Mouse (Mus musculus) limb, embryonic 12.5 days (tissue): ENCODE results near the gene Klhl36. TPM values are rescaled to one million over a fixed set of nuclear protein-coding genes. Genes with fewer than 3 reads are reported as not detected.

Experiments used
- ATAC-seq: fragments of 200-750 bp; cut with Nextera tagmentation; 2 replicates; pipeline ENCODE4 v1.8.0; 2017; ENCODE audit warnings: low read depth, moderate TSS enrichment; ENCODE audit not compliant: insufficient number of reproducible peaks, insufficient read depth, low FRiP score, low TSS enrichment
- H3K27ac ChIP-seq: fragments of 300-500 bp; sonication (generic); 2 replicates; pipeline ENCODE4 v1.5.1; 2016; ENCODE audit warnings: mild to moderate bottlenecking, moderate library complexity
- H3K27me3 ChIP-seq: fragments of 300-500 bp; sonication (generic); 2 replicates; pipeline ENCODE4 v1.6.1; 2016; ENCODE audit warnings: mild to moderate bottlenecking, moderate library complexity
- H3K36me3 ChIP-seq: fragments of 300-500 bp; sonication (generic); 2 replicates; pipeline ENCODE4 v1.6.1; 2016; ENCODE audit warnings: mild to moderate bottlenecking, moderate library complexity
- H3K4me1 ChIP-seq: fragments of 300-500 bp; sonication (generic); replicated peaks from 2 replicates; pipeline ENCODE4 v1.6.1; 2016
- H3K4me2 ChIP-seq: fragments of 300-500 bp; sonication (generic); 2 replicates; pipeline ENCODE4 v1.6.1; 2016; ENCODE audit warnings: mild to moderate bottlenecking, moderate library complexity
- H3K4me3 ChIP-seq: fragments of 300-500 bp; sonication (generic); replicated peaks from 2 replicates; pipeline ENCODE4 v1.5.1; 2016; ENCODE audit warnings: mild to moderate bottlenecking
- H3K9ac ChIP-seq: fragments of 300-500 bp; sonication (generic); replicated peaks from 2 replicates; pipeline ENCODE4 v1.6.1; 2016; ENCODE audit warnings: mild to moderate bottlenecking, moderate library complexity
- H3K9me3 ChIP-seq: fragments of 300-500 bp; sonication (generic); 2 replicates; pipeline ENCODE4 v1.6.1; 2016; ENCODE audit warnings: mild to moderate bottlenecking, moderate library complexity
- WGBS: fragments of 180-500 bp; shearing (Covaris S2); methylation state at CpG from one replicate; pipeline ENCODE4 v1.1.7; 2016; 5-methylcytosine and 5-hydroxymethylcytosine counted together
- polyA plus RNA-seq: library from polyadenylated mRNA; unstranded; fragments of >200 nt; fragmentation: Nextera tagmentation; extraction: Ambion mirVana; gene quantifications from 2 replicates; pipeline ENCODE4 v1.2.1, GENCODE M21; 2016

Klhl36 gene
- polyA plus RNA-seq, 1 experiment from 2014 or later = 8.4 TPM

- Histone ChIP-seq H3K4me1 (peaks cover 46% of the 10 kb centered on the region), H3K27ac (no peak overlapping the region), H3K27me3 (no peaks in the 10 kb centered on the region), H3K4me2 (no peak overlapping the region), H3K9me3 (no peaks in the 10 kb centered on the region), H3K4me3 (no peak overlapping the region), H3K36me3 (peaks cover 9% of the 10 kb centered on the region; the same call in 1 of the 2 replicates), H3K9ac (no peak overlapping the region)
- 75% methylated on average over 5 of the region's 5 CpGs for WGBS
- no peak for ATAC-seq
Observed at GRCm38 (mm10) chr8:119826982-119827381, 35.1 kb upstream of the Klhl36 start.

DNA sequence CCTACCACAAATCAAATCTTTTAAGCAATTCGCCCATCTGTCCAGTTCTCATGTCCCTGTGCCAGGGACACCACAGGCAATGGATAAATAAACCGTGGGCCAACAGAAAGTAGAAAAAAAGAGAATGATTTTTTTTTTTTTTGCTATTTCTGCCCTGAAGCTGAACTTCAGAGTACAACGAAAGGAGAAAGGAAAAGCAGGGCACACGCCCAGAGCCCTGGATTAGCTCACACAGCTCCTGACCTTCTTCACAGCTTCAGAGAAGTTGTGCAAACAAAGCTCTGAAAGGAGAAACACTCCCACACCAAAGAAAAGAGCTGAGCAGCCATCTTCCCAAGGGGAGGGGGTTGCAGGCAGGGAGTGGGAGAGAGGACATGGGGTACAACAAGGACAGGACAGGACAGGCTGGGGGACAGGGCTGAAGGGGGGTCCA lies 34.3 kb upstream of the Klhl36 start:
- Histone ChIP-seq H3K27me3 (no peaks in the 10 kb centered on the region), H3K9ac (peak overlapping the region; percentile 18; the same call in 1 of the 2 replicates), H3K4me1 (peaks cover 53% of the 10 kb centered on the region), H3K27ac (no peak overlapping the region), H3K4me2 (no peak overlapping the region), H3K36me3 (0 out of 2 replicates have a peak, but pooled peaks cover 2% of the 10 kb centered on the region), H3K4me3 (no peak overlapping the region), H3K9me3 (no peaks in the 10 kb centered on the region)
- ATAC-seq = no peak
- 63% methylated on average over 4 of the region's 4 CpGs for WGBS

DNA sequence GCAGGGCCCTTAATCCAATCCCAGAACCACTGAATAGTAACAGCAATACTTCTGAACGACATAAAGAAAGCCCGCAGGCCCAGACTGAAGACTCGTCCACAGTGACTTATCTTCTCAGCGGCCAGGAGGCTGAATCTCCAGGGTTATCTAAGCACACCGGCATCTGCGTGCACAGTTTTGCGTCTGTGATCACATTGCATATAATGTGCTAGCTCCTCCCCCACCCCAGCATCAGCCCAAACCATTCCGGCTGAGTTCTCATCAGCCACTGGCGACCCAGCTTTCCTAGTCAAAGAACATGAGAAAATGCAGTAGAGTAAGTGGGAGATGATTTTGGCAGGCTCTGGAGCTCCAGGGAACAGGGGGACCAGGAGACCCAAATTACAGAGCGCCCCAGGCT lies 33.1 kb upstream of the Klhl36 start:
- H3K4me1 ChIP-seq = peaks cover 61% of the 10 kb centered on the region
- no peaks in the 10 kb centered on the region for H3K9me3 ChIP-seq
- no peak for ATAC-seq
- WGBS = 72% methylated on average over 10 of the region's 10 CpGs
- no peaks in the 10 kb centered on the region for H3K27me3 ChIP-seq
- no peak overlapping the region for H3K4me3 ChIP-seq
- no peak overlapping the region for H3K4me2 ChIP-seq
- no peak overlapping the region for H3K9ac ChIP-seq
- H3K36me3 ChIP-seq = no peaks in the 10 kb centered on the region
- H3K27ac ChIP-seq = no peak overlapping the region

DNA sequence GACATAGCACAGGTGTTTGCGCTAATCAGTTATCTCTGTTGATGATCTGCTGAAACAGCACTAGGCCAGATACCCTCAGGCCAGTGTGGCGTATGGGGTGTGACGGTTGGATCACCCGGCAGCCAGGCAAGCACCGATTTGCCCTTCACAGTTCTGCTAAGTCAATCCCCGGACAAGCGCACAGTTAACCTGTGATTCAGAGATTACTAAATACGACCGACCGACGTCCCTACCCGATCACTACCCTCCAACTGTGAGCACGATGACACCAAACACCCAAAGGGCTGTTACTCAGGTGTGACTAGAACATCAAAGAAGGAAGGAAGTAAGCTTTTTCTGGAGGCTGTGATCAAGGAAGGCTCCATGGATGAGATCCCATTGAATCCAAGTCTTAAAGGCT lies 32.6 kb upstream of the Klhl36 start:
- 80% methylated on average over 13 of the region's 13 CpGs for WGBS
- H3K9me3 ChIP-seq = no peaks in the 10 kb centered on the region
- no peaks in the 10 kb centered on the region for H3K36me3 ChIP-seq
- no peak overlapping the region for H3K9ac ChIP-seq
- H3K27ac ChIP-seq = no peak overlapping the region
- H3K27me3 ChIP-seq = no peaks in the 10 kb centered on the region
- ATAC-seq = no peak
- no peak overlapping the region for H3K4me2 ChIP-seq
- no peak overlapping the region for H3K4me3 ChIP-seq
- peaks cover 58% of the 10 kb centered on the region for H3K4me1 ChIP-seq

- H3K27ac ChIP-seq = peak overlapping the region; percentile 41
Observed at GRCm38 (mm10) chr8:119829870-119830580, 32.0 kb upstream of the Klhl36 start.

DNA sequence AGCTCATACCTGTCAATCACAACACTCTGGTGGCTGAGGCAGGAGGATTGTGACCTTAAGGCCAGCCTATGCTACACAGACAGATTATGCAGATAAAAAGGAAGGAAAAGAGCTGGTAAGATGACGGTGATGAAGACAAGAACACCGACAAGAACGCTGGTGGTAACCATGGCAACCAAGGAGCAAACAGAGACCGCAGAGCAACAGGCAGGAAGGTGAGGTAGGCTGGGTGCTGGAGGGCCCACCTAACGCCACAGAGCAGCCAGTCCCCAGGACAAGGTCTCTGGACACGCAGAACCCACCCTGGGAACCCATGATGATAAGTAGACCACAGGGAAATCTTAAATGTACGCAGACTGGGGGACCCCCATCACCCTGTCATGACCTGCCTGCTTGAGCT lies 31.5 kb upstream of the Klhl36 start:
- whole genome bisulfite sequencing = 73% methylated on average over 7 of the region's 7 CpGs
- Histone ChIP-seq H3K9ac (no peak overlapping the region), H3K4me1 (peaks cover 53% of the 10 kb centered on the region), H3K27ac (0 out of 2 replicates have a peak overlapping the region, but pooled peaks have one; percentile 12), H3K4me2 (no peak overlapping the region), H3K9me3 (no peaks in the 10 kb centered on the region), H3K4me3 (no peak overlapping the region), H3K36me3 (0 out of 2 replicates have a peak, but pooled peaks cover 5% of the 10 kb centered on the region), H3K27me3 (no peaks in the 10 kb centered on the region)
- no peak for ATAC-seq

More at GRCm38 (mm10) chr8:119829870-119830580, 32.0 kb upstream of the Klhl36 start:
- H3K9ac ChIP-seq = no peak overlapping the region
- peaks cover 53% of the 10 kb centered on the region for H3K4me1 ChIP-seq
- no peaks in the 10 kb centered on the region for H3K9me3 ChIP-seq
- H3K4me3 ChIP-seq = no peak overlapping the region
- H3K27me3 ChIP-seq = no peaks in the 10 kb centered on the region
- 0 out of 2 replicates have a peak, but pooled peaks have one; percentile 10 for ATAC-seq
- H3K36me3 ChIP-seq = no peaks in the 10 kb centered on the region
- H3K4me2 ChIP-seq = no peak overlapping the region
- WGBS = 42% methylated on average over 16 of the region's 16 CpGs

DNA sequence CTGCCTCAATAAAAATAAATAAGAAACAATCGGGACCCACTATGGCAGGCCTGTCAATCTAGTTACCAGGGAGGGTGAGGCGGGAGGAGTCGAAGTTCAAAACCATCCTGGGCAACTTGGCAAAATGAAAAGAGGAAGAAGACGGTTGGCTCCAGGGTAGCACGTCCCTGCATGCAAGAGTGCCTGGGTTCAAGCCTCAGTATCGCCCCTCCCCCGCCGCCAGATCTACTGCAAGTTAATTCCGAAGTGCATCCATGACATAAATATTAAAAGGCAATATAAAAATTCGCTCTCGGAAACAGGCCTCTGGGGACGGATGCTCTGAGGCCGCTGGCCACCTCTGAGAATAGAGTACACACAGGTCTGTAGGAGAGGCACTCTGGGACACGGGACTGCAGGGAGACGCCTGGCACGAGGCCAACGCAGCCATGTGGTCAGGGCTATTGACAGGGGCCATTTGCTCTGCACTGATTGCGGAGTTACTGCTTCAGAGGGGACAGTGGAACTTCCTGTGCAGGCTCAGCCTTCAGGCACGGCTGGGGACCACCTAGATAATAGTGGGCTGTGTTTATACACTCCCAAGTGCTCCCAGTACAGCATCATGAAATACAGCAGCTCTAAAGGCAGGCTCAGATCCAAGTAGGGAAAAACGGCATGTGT lies 30.6 kb upstream of the Klhl36 start:
- ATAC-seq = peak; percentile 58
- peak overlapping the region; percentile 37 for H3K4me2 ChIP-seq
- peak overlapping the region; percentile 70 for H3K27ac ChIP-seq
- 0 out of 2 replicates have a peak, but pooled peaks cover 5% of the 10 kb centered on the region for H3K36me3 ChIP-seq
- no peaks in the 10 kb centered on the region for H3K27me3 ChIP-seq
- 0 out of 2 replicates have a peak overlapping the region, but pooled peaks have one; percentile 12 for H3K9ac ChIP-seq
- no peaks in the 10 kb centered on the region for H3K9me3 ChIP-seq
- peaks cover 53% of the 10 kb centered on the region for H3K4me1 ChIP-seq
- WGBS = 28% methylated on average over 20 of the region's 20 CpGs
- H3K4me3 ChIP-seq = no peak overlapping the region

DNA sequence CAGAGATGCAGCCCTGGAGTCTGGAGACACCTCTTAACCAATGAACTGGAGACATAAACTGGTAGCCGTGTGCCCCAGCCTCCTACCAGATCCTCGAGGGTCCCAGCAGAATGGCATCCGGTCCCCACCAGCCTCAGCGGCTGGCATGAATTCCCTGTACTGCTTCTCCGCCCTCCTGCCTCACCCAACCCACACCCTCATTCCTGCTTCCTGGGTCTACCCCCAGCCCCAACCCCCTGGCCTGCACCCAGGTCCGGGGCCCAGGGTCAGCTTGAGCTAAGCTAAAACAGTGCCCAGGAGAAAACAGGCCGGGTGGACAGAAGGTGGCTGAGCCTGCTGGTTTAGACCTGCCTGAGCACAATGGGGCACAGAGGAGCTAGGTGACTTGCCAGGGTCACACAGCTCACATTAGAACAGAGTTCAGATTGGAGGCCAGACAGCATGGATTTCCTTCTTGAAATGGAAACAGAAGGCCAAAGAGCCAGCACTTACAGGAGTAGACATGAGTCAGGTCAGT lies 29.9 kb upstream of the Klhl36 start:
- peak overlapping the region; percentile 37 for H3K4me2 ChIP-seq
- no peak overlapping the region for H3K9ac ChIP-seq
- H3K4me1 ChIP-seq = peaks cover 53% of the 10 kb centered on the region
- 51% methylated on average over 7 of the region's 7 CpGs for WGBS
- ATAC-seq = peak; percentile 41; the same call in 1 of the 2 replicates
- H3K27ac ChIP-seq = peak overlapping the region; percentile 70
- 0 out of 2 replicates have a peak, but pooled peaks cover 5% of the 10 kb centered on the region for H3K36me3 ChIP-seq
- H3K9me3 ChIP-seq = no peaks in the 10 kb centered on the region
- H3K27me3 ChIP-seq = no peaks in the 10 kb centered on the region
- H3K4me3 ChIP-seq = no peak overlapping the region

DNA sequence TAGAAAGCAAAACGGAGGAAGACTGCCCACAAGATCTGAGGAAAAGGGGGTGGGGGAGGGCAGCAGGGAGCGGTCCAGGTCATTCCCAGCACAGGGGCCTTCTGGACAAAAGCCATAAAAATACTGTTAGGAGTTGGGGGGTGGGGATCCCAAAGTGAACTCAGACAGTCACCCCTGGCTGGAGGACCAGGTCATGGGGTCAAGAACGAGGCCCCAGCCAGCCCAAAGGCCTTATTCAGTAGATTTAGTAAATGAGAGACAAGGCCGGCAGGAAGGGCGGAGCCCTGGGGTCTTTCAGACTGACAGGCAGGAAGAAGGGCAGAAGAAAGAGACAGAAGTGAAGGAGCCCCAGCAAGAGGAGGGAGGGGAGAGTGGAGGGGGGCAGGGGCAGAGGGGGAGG lies 29.1 kb upstream of the Klhl36 start:
- no peak for ATAC-seq
- Histone ChIP-seq H3K4me3 (no peak overlapping the region), H3K4me2 (no peak overlapping the region), H3K36me3 (0 out of 2 replicates have a peak, but pooled peaks cover 5% of the 10 kb centered on the region), H3K4me1 (peaks cover 60% of the 10 kb centered on the region), H3K9me3 (no peaks in the 10 kb centered on the region), H3K27me3 (no peaks in the 10 kb centered on the region), H3K9ac (no peak overlapping the region), H3K27ac (0 out of 2 replicates have a peak overlapping the region, but pooled peaks have one; percentile 70)
- WGBS = 19% methylated on average over 5 of the region's 5 CpGs

DNA sequence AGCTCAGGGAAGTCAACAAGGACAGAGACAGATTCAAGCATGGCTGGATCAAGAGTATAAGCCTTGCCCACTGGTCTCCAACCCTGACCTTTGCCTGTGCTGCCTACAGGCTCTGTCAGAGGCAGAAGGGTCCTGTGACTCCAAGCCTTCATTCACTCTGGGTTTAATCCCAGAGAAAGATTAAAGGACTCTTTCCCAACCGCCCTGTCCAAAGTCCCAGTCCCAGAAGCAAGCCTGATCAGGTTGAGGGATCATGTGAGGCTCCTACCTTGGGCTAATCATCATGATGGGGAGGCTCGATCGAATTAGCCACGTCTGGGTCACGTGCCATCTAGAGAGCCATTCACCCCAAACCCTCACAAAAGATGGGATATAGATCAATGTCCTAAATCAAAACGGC lies 27.4 kb upstream of the Klhl36 start:
- 88% methylated on average over 6 of the region's 6 CpGs for WGBS
- peaks cover 65% of the 10 kb centered on the region for H3K4me1 ChIP-seq

DNA sequence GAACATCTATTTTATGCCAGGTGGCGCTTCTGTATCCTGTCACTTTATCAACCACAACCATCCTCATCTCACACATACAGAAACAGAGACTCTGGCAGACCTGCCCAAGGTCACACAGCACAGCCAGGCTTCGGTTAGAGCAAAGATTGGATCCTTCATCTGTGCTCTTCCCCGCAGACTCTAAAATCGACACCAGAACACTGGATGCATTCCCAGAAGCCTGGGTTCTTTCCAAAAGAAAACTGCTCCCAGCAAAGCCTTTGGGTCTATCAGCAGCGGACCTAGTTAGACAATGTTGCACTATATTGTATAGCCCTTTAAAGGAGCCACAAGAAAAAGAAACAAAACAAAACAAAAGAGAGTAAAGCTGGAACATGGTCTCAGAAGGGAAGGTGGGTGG lies 26.8 kb upstream of the Klhl36 start:
- 91% methylated on average over 5 of the region's 5 CpGs for WGBS
- H3K9me3 ChIP-seq = no peaks in the 10 kb centered on the region
- no peak overlapping the region for H3K27ac ChIP-seq
- peaks cover 61% of the 10 kb centered on the region for H3K4me1 ChIP-seq
- no peaks in the 10 kb centered on the region for H3K27me3 ChIP-seq
- H3K4me2 ChIP-seq = no peak overlapping the region
- H3K4me3 ChIP-seq = no peak overlapping the region
- H3K9ac ChIP-seq = no peak overlapping the region
- ATAC-seq = no peak
- 0 out of 2 replicates have a peak, but pooled peaks cover 5% of the 10 kb centered on the region for H3K36me3 ChIP-seq

More for the DNA sequence above, 27.4 kb upstream of the Klhl36 start:
- Histone ChIP-seq H3K9ac (no peak overlapping the region), H3K27me3 (no peaks in the 10 kb centered on the region), H3K36me3 (0 out of 2 replicates have a peak, but pooled peaks cover 5% of the 10 kb centered on the region), H3K27ac (no peak overlapping the region), H3K9me3 (no peaks in the 10 kb centered on the region), H3K4me2 (no peak overlapping the region), H3K4me3 (no peak overlapping the region)
- ATAC-seq = no peak
